Mouse (Mus musculus) MEL (cell line): ENCODE measurements around the gene Syne4. TPM values are rescaled to one million over a fixed set of nuclear protein-coding genes. Genes with fewer than 3 reads are reported as not detected.

ENCODE experiments used
- DNase-seq: peaks from one replicate; pipeline ENCODE4 v3.0.0; 2011; ENCODE audit warnings: low read depth, low spot score
- H3K27ac ChIP-seq: 2 replicates; pipeline ENCODE4 v1.5.1; 2012; ENCODE audit warnings: low read depth, mild to moderate bottlenecking, control low read depth, low read length, moderate library complexity; ENCODE audit not compliant: control insufficient read depth
- H3K27me3 ChIP-seq, 2 experiments: fragments of 150-350 bp in 1 of 2; sonication (generic) in 1 of 2; 2 replicates each; pipeline ENCODE4 v1.6.1; 2012; ENCODE audit warnings: low read length in 2 of 2, mild to moderate bottlenecking in 2 of 2, improper control_type of control experiment in 1 of 2, moderate library complexity in 1 of 2; ENCODE audit not compliant: insufficient read depth in 2 of 2, control insufficient read depth in 1 of 2
- H3K36me3 ChIP-seq, 2 experiments: 2 replicates each; pipeline ENCODE4 v1.6.1; 2012 to 2014; ENCODE audit warnings: low read length in 2 of 2, improper control_type of control experiment in 1 of 2, inconsistent platforms in 1 of 2, mild to moderate bottlenecking in 1 of 2; ENCODE audit not compliant: insufficient read depth in 2 of 2, control insufficient read depth in 1 of 2
- H3K4me1 ChIP-seq, 2 experiments: fragments of 150-350 bp in 1 of 2; sonication (generic) in 1 of 2; 2 replicates each; pipeline ENCODE4 v1.6.1; 2012; ENCODE audit warnings: low read length in 2 of 2, improper control_type of control experiment in 1 of 2, mild to moderate bottlenecking in 1 of 2; ENCODE audit not compliant: insufficient read depth in 2 of 2, control insufficient read depth in 1 of 2
- H3K4me3 ChIP-seq, 2 experiments: fragments of 150-350 bp in 1 of 2; sonication (generic) in 1 of 2; 2 replicates each; pipeline ENCODE4 v1.5.1; 2012; ENCODE audit warnings: low read depth in 2 of 2, low read length in 2 of 2, mild to moderate bottlenecking in 2 of 2, moderate library complexity in 2 of 2, control low read depth in 1 of 2, improper control_type of control experiment in 1 of 2; ENCODE audit not compliant: control insufficient read depth in 1 of 2, insufficient read depth in 1 of 2
- H3K79me2 ChIP-seq: 2 replicates; pipeline ENCODE4 v1.6.1; 2012; ENCODE audit warnings: mild to moderate bottlenecking, low read length, moderate library complexity; ENCODE audit not compliant: control insufficient read depth, poor library complexity, insufficient read depth
- H3K9ac ChIP-seq: 2 replicates; pipeline ENCODE4 v1.6.1; 2012; ENCODE audit warnings: low read depth, mild to moderate bottlenecking, control low read depth, low read length, moderate library complexity; ENCODE audit not compliant: control insufficient read depth, poor library complexity, severe bottlenecking
- H3K9me3 ChIP-seq: fragments of 150-350 bp; sonication (generic); replicated peaks from 2 replicates; pipeline ENCODE4 v1.6.1; 2012; ENCODE audit warnings: mild to moderate bottlenecking, low read length, improper control_type of control experiment, moderate library complexity; ENCODE audit not compliant: insufficient read depth
- CHD1 ChIP-seq: IDR thresholded peaks from 2 replicates; pipeline ENCODE4 v1.6.1; 2012; ENCODE audit warnings: low read depth, mild to moderate bottlenecking, inconsistent platforms, low read length, improper control_type of control experiment
- CTCF ChIP-seq, 3 experiments: IDR thresholded peaks in 2 of 3; conservative IDR thresholded peaks in 1 of 3; 2 replicates each; pipeline ENCODE4 v1.5.1; 2011 to 2012; ENCODE audit warnings: low read length in 3 of 3, low read depth in 2 of 3, mild to moderate bottlenecking in 2 of 3, improper control_type of control experiment in 1 of 3, inconsistent platforms in 1 of 3, mixed read lengths in 1 of 3, moderate library complexity in 1 of 3; ENCODE audit not compliant: control insufficient read depth in 1 of 3, insufficient read depth in 1 of 3, poor library complexity in 1 of 3, severe bottlenecking in 1 of 3
- E2F4 ChIP-seq: IDR thresholded peaks from 2 replicates; pipeline ENCODE4 v1.6.1; 2011; ENCODE audit warnings: low read depth, low read length, improper control_type of control experiment, borderline replicate concordance
- EP300 ChIP-seq, 2 experiments: IDR thresholded peaks; 2 replicates each; pipeline ENCODE4 v1.6.1; 2011; ENCODE audit warnings: improper control_type of control experiment in 2 of 2, low read length in 2 of 2, low read depth in 1 of 2, mild to moderate bottlenecking in 1 of 2
- ETS1 ChIP-seq: IDR thresholded peaks from 2 replicates; pipeline ENCODE4 v1.6.1; 2012; ENCODE audit warnings: low read depth, mild to moderate bottlenecking, inconsistent platforms, low read length, improper control_type of control experiment, moderate library complexity
- GABPA ChIP-seq: IDR thresholded peaks from 2 replicates; pipeline ENCODE4 v1.6.1; 2012; ENCODE audit warnings: low read depth, mild to moderate bottlenecking, inconsistent platforms, low read length, improper control_type of control experiment, moderate library complexity
- HCFC1 ChIP-seq: IDR thresholded peaks from 2 replicates; pipeline ENCODE4 v1.6.1; 2012; ENCODE audit warnings: low read depth, mild to moderate bottlenecking, inconsistent platforms, low read length, improper control_type of control experiment, moderate library complexity
- JUND ChIP-seq: IDR thresholded peaks from 2 replicates; pipeline ENCODE4 v1.6.1; 2011; ENCODE audit warnings: low read depth, mild to moderate bottlenecking, improper control_type of control experiment, low read length
- MAFK ChIP-seq: IDR thresholded peaks from 2 replicates; pipeline ENCODE4 v1.6.1; 2011; ENCODE audit warnings: low read depth, mild to moderate bottlenecking, low read length, improper control_type of control experiment, borderline replicate concordance
- MAX ChIP-seq: IDR thresholded peaks from 2 replicates; pipeline ENCODE4 v1.6.1; 2011; ENCODE audit warnings: low read length, improper control_type of control experiment
- MAZ ChIP-seq: IDR thresholded peaks from 2 replicates; pipeline ENCODE4 v1.6.1; 2012; ENCODE audit warnings: low read depth, mild to moderate bottlenecking, inconsistent platforms, low read length, improper control_type of control experiment
- MEF2A ChIP-seq: IDR thresholded peaks from 2 replicates; pipeline ENCODE4 v1.6.1; 2014; ENCODE audit warnings: low read depth, mild to moderate bottlenecking, inconsistent platforms, low read length, improper control_type of control experiment; ENCODE audit not compliant: poor library complexity, insufficient replicate concordance, severe bottlenecking; ENCODE audit errors: extremely low read depth
- MXI1 ChIP-seq: IDR thresholded peaks from 2 replicates; pipeline ENCODE4 v1.6.1; 2011; ENCODE audit warnings: mild to moderate bottlenecking, low read depth, low read length, improper control_type of control experiment
- MYB ChIP-seq: IDR thresholded peaks from 2 replicates; pipeline ENCODE4 v1.6.1; 2011; ENCODE audit warnings: mild to moderate bottlenecking, low read depth, low read length, improper control_type of control experiment
- MYC ChIP-seq: IDR thresholded peaks from 2 replicates; pipeline ENCODE4 v1.6.1; 2011; ENCODE audit warnings: low read depth, mild to moderate bottlenecking, low read length, improper control_type of control experiment, moderate library complexity
- NRF1 ChIP-seq: IDR thresholded peaks from 2 replicates; pipeline ENCODE4 v1.6.1; 2014; ENCODE audit warnings: low read depth, mild to moderate bottlenecking, inconsistent platforms, low read length, improper control_type of control experiment, moderate library complexity; ENCODE audit not compliant: poor library complexity, insufficient read depth, severe bottlenecking
- POLR2A ChIP-seq, 2 experiments: IDR thresholded peaks; 2 replicates each; pipeline ENCODE4 v1.6.1; 2011 to 2012; ENCODE audit warnings: low read length in 2 of 2, mild to moderate bottlenecking in 2 of 2, control low read depth in 1 of 2, improper control_type of control experiment in 1 of 2, low read depth in 1 of 2, moderate library complexity in 1 of 2; ENCODE audit not compliant: control insufficient read depth in 1 of 2, insufficient read depth in 1 of 2, poor library complexity in 1 of 2
- RAD21 ChIP-seq: IDR thresholded peaks from 2 replicates; pipeline ENCODE4 v1.6.1; 2011; ENCODE audit warnings: mild to moderate bottlenecking, low read depth, low read length, improper control_type of control experiment
- RCOR1 ChIP-seq: IDR thresholded peaks from 2 replicates; pipeline ENCODE4 v1.6.1; 2012; ENCODE audit warnings: low read depth, mild to moderate bottlenecking, inconsistent platforms, low read length, improper control_type of control experiment
- TAL1 ChIP-seq: IDR thresholded peaks from 2 replicates; pipeline ENCODE4 v1.6.1; 2012; ENCODE audit warnings: mild to moderate bottlenecking, inconsistent platforms, low read length, moderate library complexity, mixed read lengths
- TBP ChIP-seq: IDR thresholded peaks from 2 replicates; pipeline ENCODE4 v1.8.0; 2011; ENCODE audit warnings: low read depth, low read length, improper control_type of control experiment
- UBTF ChIP-seq: IDR thresholded peaks from 2 replicates; pipeline ENCODE4 v1.6.1; 2012; ENCODE audit warnings: low read depth, mild to moderate bottlenecking, inconsistent platforms, low read length, improper control_type of control experiment, moderate library complexity, borderline replicate concordance; ENCODE audit not compliant: insufficient read depth
- USF1 ChIP-seq: IDR thresholded peaks from 2 replicates; pipeline ENCODE4 v1.6.1; 2014; ENCODE audit warnings: low read depth, mild to moderate bottlenecking, inconsistent platforms, low read length, improper control_type of control experiment, moderate library complexity
- USF2 ChIP-seq, 2 experiments: IDR thresholded peaks; 2 replicates each; pipeline ENCODE4 v1.6.1; 2011 to 2012; ENCODE audit warnings: improper control_type of control experiment in 2 of 2, low read length in 2 of 2, borderline replicate concordance in 1 of 2, inconsistent platforms in 1 of 2, low read depth in 1 of 2, mild to moderate bottlenecking in 1 of 2; ENCODE audit not compliant: insufficient read depth in 1 of 2
- ZC3H11A ChIP-seq: IDR thresholded peaks from 2 replicates; pipeline ENCODE4 v1.6.1; 2012; ENCODE audit warnings: low read depth, mild to moderate bottlenecking, inconsistent platforms, low read length, improper control_type of control experiment
- ZMIZ1 ChIP-seq: IDR thresholded peaks from 2 replicates; pipeline ENCODE4 v1.6.1; 2012; ENCODE audit warnings: low read depth, mild to moderate bottlenecking, inconsistent platforms, low read length, improper control_type of control experiment, moderate library complexity
- polyA plus RNA-seq, 2 experiments: library from polyadenylated mRNA; stranded (reverse) in 1 of 2; unstranded in 1 of 2; fragments of >175 nt in 1 of 2; fragments of >200 nt in 1 of 2; gene quantifications; 2 replicates each; pipeline versions ENCODE4 v1.2.1 to v1.2.4; 2012; ENCODE audit warnings: low replicate concordance in 2 of 2, low read depth in 1 of 2; ENCODE audit not compliant: insufficient read length in 2 of 2, insufficient read depth in 1 of 2, missing spikeins in 1 of 2
- total RNA-seq: library from RNA; depleted of rRNA; stranded (reverse); fragments of 300-350 nt; gene quantifications from 2 replicates; pipeline ENCODE4 v1.2.3, GENCODE M21; 2012

Syne4 gene
- total and polyA plus RNA-seq, 3 experiments = 0.31 to 0.82 TPM; not detected in 1

GRCm38 (mm10) chr7:30293795-30294194, 20.8 kb upstream of the Syne4 start:
- Histone ChIP-seq H3K27me3 (0 out of 4 replicates have a peak, but pooled peaks cover 0 to 2% of the 10 kb centered on the region in 2 experiments), H3K27ac (no peak overlapping the region), H3K36me3 (no peaks in the 10 kb centered on the region), H3K9ac (no peak overlapping the region), H3K9me3 (no peaks in the 10 kb centered on the region), H3K4me1 (peaks cover 0 to 4% of the 10 kb centered on the region in 2 experiments; a peak in 1 of 4 replicates), H3K79me2 (no peaks in the 10 kb centered on the region), H3K4me3 (no peak overlapping the region)
- DNase-seq = no peak
- TF ChIP-seq ZC3H11A (no peak), CHD1 (no peak), JUND (no peak), E2F4 (no peak), RAD21 (no peak), MXI1 (no peak), TBP (no peak), MAX (no peak), ZMIZ1 (no peak), ETS1 (no peak), USF1 (no peak), USF2 (IDR thresholded peaks at IDR 0.05; ENCODE audit: borderline replicate concordance in 1 of 2, insufficient read depth in 1 of 2, low read depth in 1 of 2, low read length in 2 of 2) (no peak), MAZ (no peak)

GRCm38 (mm10) chr7:30294296-30294695, 20.3 kb upstream of the Syne4 start:
- Histone ChIP-seq H3K9ac (no peak overlapping the region), H3K9me3 (no peaks in the 10 kb centered on the region), H3K27ac (no peak overlapping the region), H3K79me2 (no peaks in the 10 kb centered on the region), H3K27me3 (0 out of 4 replicates have a peak, but pooled peaks cover 0 to 2% of the 10 kb centered on the region in 2 experiments)
- DNase-seq = no peak
- TF ChIP-seq POLR2A (IDR thresholded peaks at IDR 0.05; ENCODE audit: control insufficient read depth in 1 of 2, insufficient read depth in 1 of 2, low read depth in 1 of 2, low read length in 2 of 2, poor library complexity in 1 of 2) (no peak), TAL1 (no peak), MAX (no peak), MEF2A (no peak), MAFK (no peak), NRF1 (no peak), RCOR1 (no peak), RAD21 (no peak), MYC (no peak), CTCF (IDR thresholded peaks at IDR 0.05 in 2 of 3, conservative IDR thresholded peaks at IDR 0.05 in 1 of 3; ENCODE audit: control insufficient read depth in 1 of 3, insufficient read depth in 1 of 3, low read depth in 2 of 3, low read length in 3 of 3, poor library complexity in 1 of 3, severe bottlenecking in 1 of 3) (no peak), EP300 (IDR thresholded peaks at IDR 0.05; ENCODE audit: low read depth in 1 of 2, low read length in 2 of 2) (no peak), ZMIZ1 (no peak), HCFC1 (no peak), MYB (no peak), UBTF (no peak), GABPA (no peak)
- TF ChIP-seq, all 39 proteins: peak for 0
- peaks cover 0 to 4% of the 10 kb centered on the region in 2 experiments; a peak in 1 of 4 replicates for H3K4me1 ChIP-seq
- H3K4me3 ChIP-seq = no peak overlapping the region
- no peaks in the 10 kb centered on the region for H3K36me3 ChIP-seq
